Comparison of ENCODE assay signal across 9 mouse cellular contexts in the genomic region with DNA sequence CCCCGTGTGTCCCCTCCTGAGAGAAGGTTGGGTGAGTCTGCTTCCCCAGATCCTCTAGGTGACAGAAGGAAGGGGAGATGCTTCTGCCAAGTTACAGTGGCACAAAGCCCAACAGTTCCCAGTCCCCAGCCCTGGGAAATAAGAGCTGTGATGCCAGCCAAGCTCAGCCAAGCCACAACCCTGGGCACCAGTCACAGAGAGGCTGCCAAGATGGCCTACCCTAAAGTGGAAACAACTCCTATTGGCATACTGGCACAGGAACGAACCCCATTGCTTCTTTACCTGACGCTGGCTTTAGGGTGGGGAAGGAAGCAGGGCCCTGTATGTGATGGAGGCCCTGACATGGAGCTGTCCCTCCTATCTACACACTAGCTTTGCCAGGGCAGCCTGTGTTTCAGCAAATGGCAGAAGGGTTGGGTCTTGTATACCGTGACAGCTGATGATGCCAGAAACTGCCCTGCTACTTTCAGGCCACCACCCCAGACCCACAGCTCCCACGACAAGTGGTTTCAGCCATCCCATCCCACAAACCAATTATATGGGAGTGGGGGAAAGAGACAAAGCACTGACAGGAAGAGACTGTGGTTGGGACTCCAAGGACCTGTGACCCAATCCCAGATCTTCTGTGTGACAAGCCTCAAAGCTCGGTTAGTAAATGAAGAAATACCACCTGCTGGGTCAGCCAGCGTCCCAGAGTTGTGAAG. TPM values are rescaled to one million over a fixed set of nuclear protein-coding genes. Genes with fewer than 3 reads are reported as not detected.
DNase-seq lines count a peak whose midpoint lies in the region; ATAC-seq and TF ChIP-seq lines count a peak whose summit lies in the region.
"Had no signal": no experiment of that assay in that cellular context is flagged by ENCODE, and none has a peak within 500 bp of the region (broad histone marks: within the 10 kb centered on the region; RNA-seq: fewer than 3 reads in every experiment).

No protein-coding gene starts in this region.

- H3K9ac ChIP-seq in kidney, embryonic 16.5 days (replicated peaks; ENCODE audit: low read length) = peak overlapping the region; percentile 53
- 0 out of 2 replicates have a peak overlapping the region, but pooled peaks have one; percentile 18 for H3K9ac ChIP-seq in heart, postnatal 0 days (replicated peaks; ENCODE audit: low read depth, low read length)
- H3K9ac ChIP-seq in liver, embryonic 16.5 days (ENCODE audit: low read depth, low read length) = peak overlapping the region; percentile 11; the same call in 1 of the 2 replicates

- TF ChIP-seq EP300 in heart, postnatal 0 days (IDR thresholded peaks at IDR 0.05; ENCODE audit: low read depth) = no peak

- TF ChIP-seq CTCF in heart, postnatal 0 days (IDR thresholded peaks at IDR 0.05; ENCODE audit: low read depth) = no peak

- H3K27ac ChIP-seq in kidney, embryonic 16.5 days (ENCODE audit: low read length) = peak overlapping the region; percentile 70
- peak overlapping the region; percentile 79 for H3K27ac ChIP-seq in embryonic facial prominence, embryonic 10.5 days (replicated peaks)
- H3K27ac ChIP-seq in heart, postnatal 0 days (ENCODE audit: low read depth) = peak overlapping the region; percentile 46
- peak overlapping the region; percentile 57 for H3K27ac ChIP-seq in liver, embryonic 16.5 days (ENCODE audit: low read length)

- ATAC-seq in kidney, embryonic 16.5 days (ENCODE audit: low FRiP score, low TSS enrichment) = no peak
- ATAC-seq in heart, postnatal 0 days (ENCODE audit: insufficient read depth, low read depth) = no peak
- ATAC-seq in liver, embryonic 16.5 days (ENCODE audit: low read depth) = no peak
- no peak for ATAC-seq in erythroblast, adult 5-6 weeks (replicated peaks; ENCODE audit: low FRiP score, poor library complexity, severe bottlenecking)
- ATAC-seq: Patski had no signal

- H3K4me3 ChIP-seq in kidney, embryonic 16.5 days (ENCODE audit: low read length) = peak overlapping the region; percentile 28
- H3K4me3 ChIP-seq in embryonic facial prominence, embryonic 10.5 days = peak overlapping the region; percentile 43
- peak overlapping the region; percentile 5; the same call in 1 of the 2 replicates for H3K4me3 ChIP-seq in heart, postnatal 0 days (ENCODE audit: low read depth, low read length)
- peak overlapping the region; percentile 12; the same call in 1 of the 2 replicates for H3K4me3 ChIP-seq in liver, embryonic 16.5 days (ENCODE audit: low read depth, low read length)

- no peaks in the 10 kb centered on the region for H3K36me3 ChIP-seq in kidney, embryonic 16.5 days (ENCODE audit: insufficient read depth, low read length)
- peaks cover 4% of the 10 kb centered on the region for H3K36me3 ChIP-seq in embryonic facial prominence, embryonic 10.5 days (replicated peaks)
- H3K36me3 ChIP-seq in heart, postnatal 0 days (replicated peaks; ENCODE audit: control insufficient read depth, insufficient read depth, low read length) = no peaks in the 10 kb centered on the region
- no peaks in the 10 kb centered on the region for H3K36me3 ChIP-seq in liver, embryonic 16.5 days (ENCODE audit: control insufficient read depth, insufficient read depth)

- no peaks in the 10 kb centered on the region for H3K9me3 ChIP-seq in kidney, embryonic 16.5 days (ENCODE audit: low read length)
- H3K9me3 ChIP-seq in embryonic facial prominence, embryonic 10.5 days = no peaks in the 10 kb centered on the region
- no peaks in the 10 kb centered on the region for H3K9me3 ChIP-seq in heart, postnatal 0 days (replicated peaks; ENCODE audit: control insufficient read depth, low read length)
- no peaks in the 10 kb centered on the region for H3K9me3 ChIP-seq in liver, embryonic 16.5 days (replicated peaks; ENCODE audit: control insufficient read depth, low read length)

- WGBS in kidney, embryonic 16.5 days = 58% methylated on average over 7 of the region's 7 CpGs
- WGBS in embryonic facial prominence, embryonic 10.5 days = 75% methylated on average over 7 of the region's 7 CpGs
- WGBS in heart, postnatal 0 days = 52% methylated on average over 7 of the region's 7 CpGs
- 31% methylated on average over 7 of the region's 7 CpGs for WGBS in liver, embryonic 16.5 days (ENCODE audit: insufficient replicate concordance)

- peaks cover 63% of the 10 kb centered on the region for H3K4me1 ChIP-seq in kidney, embryonic 16.5 days (ENCODE audit: insufficient read depth, low read length)
- peaks cover 64% of the 10 kb centered on the region for H3K4me1 ChIP-seq in embryonic facial prominence, embryonic 10.5 days
- peaks cover 45% of the 10 kb centered on the region for H3K4me1 ChIP-seq in heart, postnatal 0 days (ENCODE audit: control insufficient read depth, insufficient read depth)
- peaks cover 52% of the 10 kb centered on the region for H3K4me1 ChIP-seq in liver, embryonic 16.5 days (ENCODE audit: control insufficient read depth, low read depth, low read length)

- H3K27me3 ChIP-seq in kidney, embryonic 16.5 days (ENCODE audit: insufficient read depth, low read length) = no peaks in the 10 kb centered on the region
- no peaks in the 10 kb centered on the region for H3K27me3 ChIP-seq in embryonic facial prominence, embryonic 10.5 days (replicated peaks; ENCODE audit: low read depth, poor library complexity, severe bottlenecking)
- no peaks in the 10 kb centered on the region for H3K27me3 ChIP-seq in heart, postnatal 0 days (ENCODE audit: control insufficient read depth, insufficient read depth, low read length)
- H3K27me3 ChIP-seq in liver, embryonic 16.5 days (ENCODE audit: control insufficient read depth, insufficient read depth, low read depth, low read length) = no peaks in the 10 kb centered on the region
- H3K27me3 ChIP-seq: Patski had no signal

- DNase-seq in kidney, postnatal 25 days = no peak
- peak; percentile 71 for DNase-seq in Muller cell, postnatal 12 days (ENCODE audit: inconsistent ontology term)
- no peak for DNase-seq in embryonic facial prominence, embryonic 10.5 days (ENCODE audit: low spot score)
- no peak for DNase-seq in heart, postnatal 0 days (ENCODE audit: low spot score)
- no peak for DNase-seq in B cell, adult 2 months

- H3K4me2 ChIP-seq in kidney, embryonic 16.5 days (replicated peaks; ENCODE audit: low read depth, low read length) = peak overlapping the region; percentile 47
- H3K4me2 ChIP-seq in heart, postnatal 0 days (ENCODE audit: low read depth, low read length) = peak overlapping the region; percentile 92
- H3K4me2 ChIP-seq in liver, embryonic 16.5 days (ENCODE audit: low read depth, low read length) = peak overlapping the region; percentile 87

RNA-seq across cellular contexts. Expression of a gene that starts 2.9 kb away (rescaled TPM):
- 15.9 and 20.0 TPM in 2 replicates for polyA plus RNA-seq in kidney, embryonic 16.5 days (2015; fragmentation: Nextera tagmentation; extraction: Ambion mirVana)
- polyA plus RNA-seq in embryonic facial prominence, embryonic 10.5 days (2016; fragmentation: Nextera tagmentation; extraction: Ambion mirVana) = 12.5 and 14.8 TPM in 2 replicates
- total RNA-seq in heart, postnatal 0 days (2014; rRNA removed; ENCODE audit: low replicate concordance) = 50.4 and 50.6 TPM in 2 replicates
- polyA plus RNA-seq in heart, postnatal 0 days (2015; fragmentation: Nextera tagmentation; extraction: Ambion mirVana) = 6.9 and 7.8 TPM in 2 replicates
- 7.8 and 9.5 TPM in 2 replicates for polyA plus RNA-seq in liver, embryonic 16.5 days (2015; fragmentation: Nextera tagmentation; extraction: Ambion mirVana)
- total RNA-seq in erythroblast, adult 5-6 weeks (2015; ENCODE audit: low replicate concordance) = 63.4 and 93.2 TPM in 2 replicates
- total RNA-seq in erythroblast, adult 5-6 weeks (2017; ENCODE audit: low replicate concordance) = 40.1 and 60.1 TPM in 2 replicates

RNA-seq across cellular contexts. Expression of a gene that starts 20.2 kb away (rescaled TPM):
- 7.4 and 9.0 TPM in 2 replicates for polyA plus RNA-seq in kidney, embryonic 16.5 days (2015; fragmentation: Nextera tagmentation; extraction: Ambion mirVana)
- polyA plus RNA-seq in embryonic facial prominence, embryonic 10.5 days (2016; fragmentation: Nextera tagmentation; extraction: Ambion mirVana) = 6.3 and 7.6 TPM in 2 replicates
- total RNA-seq in heart, postnatal 0 days (2014; rRNA removed; ENCODE audit: low replicate concordance) = 2.1 and 2.3 TPM in 2 replicates
- polyA plus RNA-seq in heart, postnatal 0 days (2015; fragmentation: Nextera tagmentation; extraction: Ambion mirVana) = 0.40 and 0.41 TPM in 2 replicates
- polyA plus RNA-seq in liver, embryonic 16.5 days (2015; fragmentation: Nextera tagmentation; extraction: Ambion mirVana) = 1.1 and 1.2 TPM in 2 replicates
- total RNA-seq in erythroblast, adult 5-6 weeks (2015; ENCODE audit: low replicate concordance) = 0.63 TPM in 1 of 2 replicates, not detected in the other
- total RNA-seq in erythroblast, adult 5-6 weeks (2017; ENCODE audit: low replicate concordance) = 0.84 TPM in 1 of 2 replicates, not detected in the other

RNA-seq across cellular contexts. Expression of a gene that starts 34.1 kb away (rescaled TPM):
- polyA plus RNA-seq in kidney, embryonic 16.5 days (2015; fragmentation: Nextera tagmentation; extraction: Ambion mirVana) = 22.9 and 24.3 TPM in 2 replicates
- polyA plus RNA-seq in embryonic facial prominence, embryonic 10.5 days (2016; fragmentation: Nextera tagmentation; extraction: Ambion mirVana) = 4.2 and 4.5 TPM in 2 replicates
- 11.5 and 11.6 TPM in 2 replicates for total RNA-seq in heart, postnatal 0 days (2014; rRNA removed; ENCODE audit: low replicate concordance)
- 6.2 and 6.4 TPM in 2 replicates for polyA plus RNA-seq in heart, postnatal 0 days (2015; fragmentation: Nextera tagmentation; extraction: Ambion mirVana)
- 2.1 TPM in 2 replicates for polyA plus RNA-seq in liver, embryonic 16.5 days (2015; fragmentation: Nextera tagmentation; extraction: Ambion mirVana)
- 0.42 and 3.8 TPM in 2 replicates for total RNA-seq in erythroblast, adult 5-6 weeks (2015; ENCODE audit: low replicate concordance)
- total RNA-seq in erythroblast, adult 5-6 weeks (2017; ENCODE audit: low replicate concordance) = 3.0 and 3.2 TPM in 2 replicates
